Mouse (Mus musculus): ENCODE data around the gene Mtrex. TPM values are rescaled to one million over a fixed set of nuclear protein-coding genes. Genes with fewer than 3 reads are reported as not detected.

Mtrex gene
- polyA plus RNA-seq, 2 experiments = 50.8 to 60.2 TPM

DNA sequence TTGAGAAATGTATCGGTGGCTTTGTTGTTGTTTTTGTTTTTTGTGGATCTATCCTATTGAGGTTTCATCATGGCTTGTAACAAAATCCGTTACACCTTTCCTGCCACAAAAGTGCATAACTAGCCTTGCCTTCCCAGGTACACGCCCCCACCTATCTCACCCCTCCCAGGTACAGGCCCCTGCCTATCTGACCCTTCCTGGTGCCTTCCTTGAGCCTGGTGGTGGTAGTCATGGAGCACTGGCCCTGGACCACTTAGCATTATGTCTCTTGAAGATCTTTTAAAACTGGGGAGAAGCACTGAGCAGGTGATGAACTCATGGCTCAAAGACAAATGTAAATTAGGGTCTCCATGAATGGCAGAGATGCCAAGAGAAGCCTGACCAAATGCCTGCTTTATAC is 64.9 kb downstream of the Mtrex start:
- Histone ChIP-seq H3K4me3 (replicated peaks; ENCODE audit: low read length) (no peak overlapping the region), H3K9me3 (ENCODE audit: control insufficient read depth, low read length) (no peaks in the 10 kb centered on the region), H3K36me3 (ENCODE audit: control insufficient read depth, insufficient read depth, low read length) (peaks cover 51% of the 10 kb centered on the region), H3K4me2 (replicated peaks; ENCODE audit: low read depth, low read length, severe bottlenecking) (no peak overlapping the region), H3K27ac (replicated peaks; ENCODE audit: low read depth, low read length) (no peak overlapping the region), H3K27me3 (ENCODE audit: control insufficient read depth, insufficient read depth, low read length) (no peaks in the 10 kb centered on the region), H3K4me1 (ENCODE audit: control insufficient read depth, insufficient read depth, low read length) (no peaks in the 10 kb centered on the region), H3K9ac (ENCODE audit: low read depth, low read length, severe bottlenecking) (no peak overlapping the region)
- DNase-seq (ENCODE audit: low spot score) (no peak), ATAC-seq (ENCODE audit: low FRiP score, low read depth) (no peak)
- TF ChIP-seq POLR2A (IDR thresholded peaks at IDR 0.05; ENCODE audit: borderline replicate concordance, extremely low read depth, insufficient read depth, insufficient read length) = no peak
- 89% methylated on average over 3 of the region's 3 CpGs for WGBS

DNA sequence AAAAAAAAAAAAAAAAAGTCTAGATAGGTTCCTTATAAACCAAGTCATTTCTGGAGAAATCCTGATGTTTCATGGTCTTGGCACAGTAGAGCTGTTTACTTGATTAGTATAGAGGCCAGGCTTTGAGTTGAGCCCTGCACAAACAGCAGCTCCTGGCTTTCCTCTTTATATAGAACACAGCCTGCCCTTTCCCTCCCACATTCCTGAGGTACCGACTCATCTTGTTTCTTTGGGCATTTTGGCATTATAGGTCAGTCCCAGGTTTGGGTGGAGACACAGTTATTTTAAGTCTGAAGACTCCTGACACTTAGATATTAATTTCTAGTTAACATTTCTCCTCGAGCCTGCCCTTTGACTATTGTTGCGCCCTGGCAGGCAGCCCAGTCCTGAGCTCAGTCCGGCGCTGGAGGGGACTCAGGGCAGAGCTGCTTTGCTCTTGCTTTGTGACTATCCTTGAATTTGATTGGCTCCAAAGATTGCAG is 65.3 kb downstream of the Mtrex start:
- TF ChIP-seq POLR2A (IDR thresholded peaks at IDR 0.05; ENCODE audit: borderline replicate concordance, extremely low read depth, insufficient read depth, insufficient read length) = no peak
- H3K9ac ChIP-seq (ENCODE audit: low read depth, low read length, severe bottlenecking) = no peak overlapping the region
- no peak overlapping the region for H3K4me3 ChIP-seq (replicated peaks; ENCODE audit: low read length)
- no peaks in the 10 kb centered on the region for H3K4me1 ChIP-seq (ENCODE audit: control insufficient read depth, insufficient read depth, low read length)
- no peak overlapping the region for H3K4me2 ChIP-seq (replicated peaks; ENCODE audit: low read depth, low read length, severe bottlenecking)
- ATAC-seq (ENCODE audit: low FRiP score, low read depth) = no peak
- H3K27ac ChIP-seq (replicated peaks; ENCODE audit: low read depth, low read length) = no peak overlapping the region
- DNase-seq (ENCODE audit: low spot score) = no peak
- WGBS = 51% methylated on average over 5 of the region's 5 CpGs
- no peaks in the 10 kb centered on the region for H3K9me3 ChIP-seq (ENCODE audit: control insufficient read depth, low read length)
- H3K36me3 ChIP-seq (ENCODE audit: control insufficient read depth, insufficient read depth, low read length) = peaks cover 52% of the 10 kb centered on the region
- no peaks in the 10 kb centered on the region for H3K27me3 ChIP-seq (ENCODE audit: control insufficient read depth, insufficient read depth, low read length)

DNA sequence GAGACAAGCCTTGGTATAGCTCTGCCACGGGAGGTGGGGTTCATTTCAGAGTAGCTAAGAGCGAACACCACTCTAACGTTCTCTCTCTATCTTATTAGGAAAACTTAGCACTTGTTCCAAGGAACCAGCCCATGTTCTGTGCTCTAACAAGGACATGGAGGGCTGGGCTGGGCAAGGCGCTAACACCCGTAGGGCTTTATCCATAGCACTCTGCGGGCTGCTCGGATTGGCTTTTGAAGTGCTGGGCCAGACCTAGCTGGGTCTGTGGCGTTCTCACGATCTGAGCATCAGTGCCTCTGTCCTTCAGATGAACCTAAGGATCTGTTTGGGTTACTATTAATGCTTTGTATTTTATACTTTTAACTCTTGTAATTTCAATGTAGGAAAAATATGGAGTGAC is 66.3 kb downstream of the Mtrex start:
- no peak overlapping the region for H3K9ac ChIP-seq (ENCODE audit: low read depth, low read length, severe bottlenecking)
- DNase-seq (ENCODE audit: low spot score) (no peak), ATAC-seq (ENCODE audit: low FRiP score, low read depth) (no peak)
- TF ChIP-seq POLR2A (IDR thresholded peaks at IDR 0.05; ENCODE audit: borderline replicate concordance, extremely low read depth, insufficient read depth, insufficient read length) = no peak
- H3K4me3 ChIP-seq (replicated peaks; ENCODE audit: low read length) = no peak overlapping the region
- H3K27ac ChIP-seq (replicated peaks; ENCODE audit: low read depth, low read length) = no peak overlapping the region
- no peaks in the 10 kb centered on the region for H3K4me1 ChIP-seq (ENCODE audit: control insufficient read depth, insufficient read depth, low read length)
- WGBS = 87% methylated on average over 9 of the region's 9 CpGs
- H3K27me3 ChIP-seq (ENCODE audit: control insufficient read depth, insufficient read depth, low read length) = no peaks in the 10 kb centered on the region
- H3K4me2 ChIP-seq (replicated peaks; ENCODE audit: low read depth, low read length, severe bottlenecking) = no peak overlapping the region
- no peaks in the 10 kb centered on the region for H3K9me3 ChIP-seq (ENCODE audit: control insufficient read depth, low read length)
- H3K36me3 ChIP-seq (ENCODE audit: control insufficient read depth, insufficient read depth, low read length) = peaks cover 48% of the 10 kb centered on the region

DNA sequence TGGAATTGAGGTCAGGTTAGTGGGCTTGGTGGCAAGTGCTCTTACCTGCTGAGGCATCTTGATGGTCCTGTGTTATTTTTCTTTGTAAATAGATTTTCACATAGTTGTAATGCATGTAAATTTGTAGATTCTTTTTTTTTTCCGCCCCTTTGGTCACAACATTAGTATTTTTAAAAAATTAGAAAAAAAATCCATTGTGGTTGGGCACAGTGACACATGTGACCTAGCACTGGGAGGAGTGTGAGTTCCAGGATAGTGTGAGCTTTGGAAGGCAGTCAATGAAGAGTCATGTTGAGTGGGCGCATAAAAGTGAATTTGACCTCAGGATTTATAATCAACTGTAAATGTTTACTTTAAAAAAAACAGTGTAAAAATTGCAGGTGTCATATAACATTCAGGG is 66.8 kb downstream of the Mtrex start:
- Histone ChIP-seq H3K4me2 (replicated peaks; ENCODE audit: low read depth, low read length, severe bottlenecking) (no peak overlapping the region), H3K27ac (replicated peaks; ENCODE audit: low read depth, low read length) (no peak overlapping the region), H3K4me1 (ENCODE audit: control insufficient read depth, insufficient read depth, low read length) (no peaks in the 10 kb centered on the region), H3K27me3 (ENCODE audit: control insufficient read depth, insufficient read depth, low read length) (no peaks in the 10 kb centered on the region), H3K9ac (ENCODE audit: low read depth, low read length, severe bottlenecking) (no peak overlapping the region), H3K4me3 (replicated peaks; ENCODE audit: low read length) (no peak overlapping the region), H3K9me3 (ENCODE audit: control insufficient read depth, low read length) (no peaks in the 10 kb centered on the region), H3K36me3 (ENCODE audit: control insufficient read depth, insufficient read depth, low read length) (peaks cover 43% of the 10 kb centered on the region)
- WGBS = 88% methylated on average over 2 of the region's 2 CpGs
- TF ChIP-seq POLR2A (IDR thresholded peaks at IDR 0.05; ENCODE audit: borderline replicate concordance, extremely low read depth, insufficient read depth, insufficient read length) = no peak
- no peak for ATAC-seq (ENCODE audit: low FRiP score, low read depth)
- no peak for DNase-seq (ENCODE audit: low spot score)

DNA sequence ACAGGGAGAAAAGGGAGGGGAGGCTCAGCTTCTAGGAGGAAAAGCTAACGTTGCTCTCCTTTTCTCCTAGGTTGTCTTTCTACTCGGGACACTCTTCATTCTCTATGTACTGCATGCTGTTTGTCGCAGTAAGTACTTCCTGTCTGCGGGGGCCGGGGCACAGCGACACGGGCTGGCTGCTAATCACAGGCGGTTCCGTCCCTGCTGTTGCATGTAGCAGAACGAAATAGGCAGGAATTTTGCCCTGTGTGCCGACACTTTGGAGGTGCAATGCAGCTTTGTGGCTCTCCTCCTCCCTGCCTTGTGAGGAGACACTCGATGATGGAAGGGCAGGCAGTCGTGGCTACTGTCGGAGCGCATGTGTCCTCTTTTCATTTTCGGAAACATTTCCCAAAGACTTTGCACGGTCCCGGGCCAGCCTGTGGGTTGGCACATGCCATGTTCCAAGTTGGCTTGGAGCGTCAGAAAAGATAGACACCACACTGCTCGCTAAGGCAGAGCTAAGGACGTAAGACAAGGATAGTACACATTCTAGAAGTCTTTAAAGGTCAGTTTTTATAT is 67.5 kb downstream of the Mtrex start:
- no peak overlapping the region for H3K27ac ChIP-seq (replicated peaks; ENCODE audit: low read depth, low read length)
- 92% methylated on average over 21 of the region's 21 CpGs for WGBS

More for the DNA sequence above, 67.5 kb downstream of the Mtrex start:
- TF ChIP-seq POLR2A (IDR thresholded peaks at IDR 0.05; ENCODE audit: borderline replicate concordance, extremely low read depth, insufficient read depth, insufficient read length) = no peak
- Histone ChIP-seq H3K4me1 (ENCODE audit: control insufficient read depth, insufficient read depth, low read length) (no peaks in the 10 kb centered on the region), H3K27me3 (ENCODE audit: control insufficient read depth, insufficient read depth, low read length) (no peaks in the 10 kb centered on the region), H3K4me2 (replicated peaks; ENCODE audit: low read depth, low read length, severe bottlenecking) (no peak overlapping the region), H3K4me3 (replicated peaks; ENCODE audit: low read length) (no peak overlapping the region), H3K36me3 (ENCODE audit: control insufficient read depth, insufficient read depth, low read length) (peaks cover 36% of the 10 kb centered on the region), H3K9ac (ENCODE audit: low read depth, low read length, severe bottlenecking) (no peak overlapping the region), H3K9me3 (ENCODE audit: control insufficient read depth, low read length) (no peaks in the 10 kb centered on the region)
- no peak for ATAC-seq (ENCODE audit: low FRiP score, low read depth)
- no peak for DNase-seq (ENCODE audit: low spot score)
